Mouse (Mus musculus) lung, adult 2 months (tissue): ENCODE data around the gene Iqcf4.

ENCODE experiments used
- CTCF ChIP-seq: fragments of 200-500 bp; IDR thresholded peaks from 2 replicates; pipeline ENCODE4 v1.5.1; 2011; ENCODE audit warnings: mild to moderate bottlenecking, low read length, control low read depth; ENCODE audit not compliant: insufficient read depth
- POLR2A ChIP-seq: fragments of 200-500 bp; IDR thresholded peaks from 2 replicates; pipeline ENCODE4 v1.6.1; 2011; ENCODE audit warnings: low read depth, mild to moderate bottlenecking, control low read depth, low read length, borderline replicate concordance; ENCODE audit errors: extremely low read depth

GRCm38 (mm10) chr9:106614616-106615015 is 43.8 kb upstream of the Iqcf4 start:
- TF ChIP-seq CTCF (no peak), POLR2A (no peak)
